Mouse (Mus musculus): ENCODE results near the gene Sdc1.

Sdc1 gene

GRCm38 (mm10) chr12:8770946-8771843, at the start of gene Sdc1:
Gene Sdc1 (plus strand): TSS chr12:8771323.
- in situ Hi-C loops (cut with MboI, MseI) = loop anchor here (10.0 kb wide), 1 partner anchor 566 kb away; the partner anchor contains the start of gene Ldah

GRCm38 (mm10) chr12:8726890-8727289, 44.2 kb upstream of the Sdc1 start:
- in situ Hi-C loops (cut with MboI, MseI) = no loop called here

DNA sequence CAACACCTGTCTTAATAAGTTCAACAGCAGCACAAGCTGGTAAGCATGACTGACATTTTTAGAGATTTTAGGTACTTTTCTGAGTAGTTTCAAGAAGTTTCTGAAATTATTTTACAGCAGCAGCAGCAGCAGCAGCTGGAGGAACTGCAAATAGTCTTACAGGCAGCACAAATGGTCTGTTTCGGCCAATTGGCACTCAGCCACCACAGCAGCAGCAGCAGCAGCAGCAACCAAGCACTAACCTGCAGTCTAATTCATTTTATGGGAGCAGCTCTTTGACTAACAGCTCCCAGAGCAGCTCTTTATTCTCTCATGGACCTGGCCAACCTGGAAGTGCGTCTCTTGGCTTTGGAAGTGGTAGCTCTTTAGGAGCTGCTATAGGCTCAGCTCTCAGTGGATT, 42.4 kb upstream of the Sdc1 start:
- in situ Hi-C loops (cut with MboI, MseI) = no loop called here

DNA sequence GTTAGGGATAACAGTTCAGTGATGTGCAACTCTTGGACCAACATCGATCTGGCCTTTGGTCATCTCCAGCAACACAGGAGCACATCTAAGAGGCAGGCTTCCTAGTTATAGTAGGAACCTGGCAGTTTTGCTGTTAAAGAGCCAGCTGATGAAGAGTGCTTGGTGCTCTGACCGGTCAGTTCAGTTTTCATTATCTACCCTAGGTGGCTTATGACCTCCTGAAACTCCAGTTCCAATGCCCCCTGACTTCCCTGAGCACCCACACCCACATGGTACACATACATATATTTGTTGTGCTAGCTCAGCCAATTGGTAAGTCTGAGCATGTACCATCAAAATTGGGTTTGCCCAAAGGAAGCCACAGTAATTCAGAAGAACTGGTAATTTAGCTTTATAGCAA, 17.5 kb upstream of the Sdc1 start:
- in situ Hi-C loops (cut with MboI, MseI) = no loop called here

DNA sequence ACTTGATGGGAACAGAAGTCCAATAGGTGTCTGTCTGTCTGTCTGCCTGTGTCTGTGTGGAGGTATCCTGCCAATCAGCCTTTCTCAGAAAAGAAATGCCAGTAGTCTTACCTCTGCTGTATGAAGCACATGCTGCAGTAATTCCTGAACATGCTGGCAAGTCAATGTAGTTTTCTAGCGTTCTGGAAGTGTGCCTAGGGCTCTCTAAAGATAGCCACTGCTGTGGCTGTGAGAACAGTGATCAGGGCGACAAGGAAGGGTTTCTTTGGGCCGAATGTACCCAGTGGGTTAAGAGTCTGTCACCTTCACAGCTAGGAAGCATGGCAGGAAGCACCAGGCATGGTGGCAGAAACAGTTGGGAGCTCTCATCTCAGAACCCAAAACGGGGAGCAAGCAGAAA, 17.0 kb upstream of the Sdc1 start:
- in situ Hi-C loops (cut with MboI, MseI) = no loop called here

GRCm38 (mm10) chr12:8758029-8758428, 13.1 kb upstream of the Sdc1 start:
- in situ Hi-C loops (cut with MboI, MseI) = no loop called here

- in situ Hi-C loops (cut with MboI, MseI) = no loop called here
These were observed 12.0 kb upstream of the Sdc1 start for GRCm38 (mm10) chr12:8759115-8759514.

DNA sequence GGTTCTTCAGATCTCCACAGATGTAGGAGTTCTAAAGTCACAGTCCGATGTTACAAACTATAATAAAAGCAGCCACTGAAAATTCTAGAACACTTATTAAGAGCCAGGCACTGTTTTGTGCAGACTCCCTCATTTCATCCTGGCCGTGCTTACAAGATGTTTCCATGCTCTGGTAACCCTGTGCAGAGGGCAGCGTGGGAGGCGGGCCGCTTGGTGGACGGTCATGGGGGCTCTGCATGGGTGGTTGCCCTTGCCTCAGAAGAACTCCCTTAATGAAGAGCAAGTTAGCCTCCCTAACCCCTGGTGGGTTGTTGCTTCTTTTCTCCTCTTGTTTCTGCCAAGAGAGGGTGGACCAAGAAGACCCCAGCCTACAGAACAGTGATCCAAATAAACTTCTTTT, 11.3 kb upstream of the Sdc1 start:
- in situ Hi-C loops (cut with MboI, MseI) = no loop called here

- in situ Hi-C loops (cut with MboI, MseI) = no loop called here
These were observed 10.6 kb upstream of the Sdc1 start for GRCm38 (mm10) chr12:8760561-8760960.

GRCm38 (mm10) chr12:8761058-8761457, 10.1 kb upstream of the Sdc1 start:
- in situ Hi-C loops (cut with MboI, MseI) = no loop called here

DNA sequence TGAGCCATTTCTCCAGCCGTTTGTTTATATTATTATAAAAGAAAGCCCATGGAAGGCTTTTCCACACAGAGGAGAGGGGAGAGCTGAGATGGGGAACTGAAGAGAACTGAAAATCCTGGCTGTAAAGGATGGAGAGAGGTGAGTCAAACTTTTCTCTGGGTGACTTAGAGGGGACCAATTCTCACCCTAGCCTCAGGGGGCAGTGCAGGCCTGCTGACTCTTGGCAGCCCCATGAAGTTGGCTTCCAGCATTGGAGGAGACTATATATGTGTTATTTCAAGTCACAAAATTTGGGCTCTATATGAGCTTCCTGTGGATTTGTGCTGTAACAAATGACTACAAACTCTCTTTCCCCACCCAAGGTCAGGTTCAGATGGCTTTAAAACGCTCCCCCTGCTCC, 8.5 kb upstream of the Sdc1 start:
- in situ Hi-C loops (cut with MboI, MseI) = no loop called here

DNA sequence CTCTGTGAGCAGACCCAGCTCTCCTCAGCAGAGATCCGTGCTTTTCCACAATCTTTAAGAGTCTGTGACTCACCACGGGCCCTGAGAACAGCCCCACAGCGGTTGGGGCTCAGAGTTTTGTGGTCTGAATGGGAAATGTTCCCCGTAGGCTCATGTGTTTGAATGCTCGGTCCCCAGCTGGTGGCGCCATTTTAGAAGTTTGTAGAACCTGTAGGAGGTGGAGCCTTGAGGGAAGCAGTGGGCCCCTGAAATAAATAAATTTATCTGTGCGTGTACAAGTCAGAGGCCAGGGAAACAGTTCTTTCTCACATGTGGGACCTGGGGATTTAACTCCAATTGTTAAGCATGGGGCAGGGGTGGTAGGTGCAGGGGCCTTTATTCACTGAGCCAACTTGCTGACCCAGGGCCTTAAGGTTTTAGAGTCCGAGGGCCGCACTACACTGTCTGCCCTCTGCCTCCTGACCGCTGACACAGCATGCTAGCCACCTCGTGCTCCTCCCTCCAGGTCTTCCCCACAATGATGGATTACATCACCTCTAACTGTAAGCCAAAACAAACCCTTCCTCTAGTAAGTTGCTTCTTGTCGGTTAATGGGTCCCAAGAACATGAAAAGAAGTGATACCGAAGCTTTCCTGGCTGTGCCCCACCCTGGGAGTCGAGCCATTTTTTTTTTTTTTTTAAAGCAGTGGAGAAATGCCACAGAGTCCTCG, 6.7 kb upstream of the Sdc1 start:
- in situ Hi-C loops (cut with MboI, MseI) = no loop called here

DNA sequence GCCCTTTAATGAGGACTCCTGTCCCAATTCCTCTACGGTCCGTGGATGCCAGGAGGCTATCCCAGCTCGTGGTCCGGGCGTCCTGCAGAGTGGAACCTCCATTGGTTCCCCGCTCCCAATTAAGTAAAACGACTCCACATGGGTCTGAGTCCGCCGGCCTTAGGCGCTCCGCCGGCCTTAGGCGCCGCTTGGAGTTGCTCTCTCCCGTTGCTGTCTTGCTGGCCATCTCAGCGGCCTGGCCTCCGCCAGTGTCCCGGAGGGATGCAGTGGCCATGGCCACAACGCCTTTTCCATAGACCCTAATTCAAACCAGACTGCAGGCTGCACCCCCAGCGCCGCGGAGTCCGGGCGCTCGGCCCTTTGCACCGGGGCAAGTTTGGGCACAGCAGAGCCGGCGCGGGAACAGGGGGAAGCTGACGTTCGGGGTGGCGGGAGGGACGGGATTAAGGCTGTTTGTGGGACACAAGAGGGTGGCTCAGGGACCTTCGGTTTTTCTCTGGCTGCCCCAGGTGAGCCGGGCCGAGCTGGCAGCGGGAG, 789 bp downstream of the Sdc1 start:
- in situ Hi-C loops (cut with MboI, MseI) = loop anchor here (10.0 kb wide), 1 partner anchor 567 kb away; the partner anchor contains the start of gene Ldah

DNA sequence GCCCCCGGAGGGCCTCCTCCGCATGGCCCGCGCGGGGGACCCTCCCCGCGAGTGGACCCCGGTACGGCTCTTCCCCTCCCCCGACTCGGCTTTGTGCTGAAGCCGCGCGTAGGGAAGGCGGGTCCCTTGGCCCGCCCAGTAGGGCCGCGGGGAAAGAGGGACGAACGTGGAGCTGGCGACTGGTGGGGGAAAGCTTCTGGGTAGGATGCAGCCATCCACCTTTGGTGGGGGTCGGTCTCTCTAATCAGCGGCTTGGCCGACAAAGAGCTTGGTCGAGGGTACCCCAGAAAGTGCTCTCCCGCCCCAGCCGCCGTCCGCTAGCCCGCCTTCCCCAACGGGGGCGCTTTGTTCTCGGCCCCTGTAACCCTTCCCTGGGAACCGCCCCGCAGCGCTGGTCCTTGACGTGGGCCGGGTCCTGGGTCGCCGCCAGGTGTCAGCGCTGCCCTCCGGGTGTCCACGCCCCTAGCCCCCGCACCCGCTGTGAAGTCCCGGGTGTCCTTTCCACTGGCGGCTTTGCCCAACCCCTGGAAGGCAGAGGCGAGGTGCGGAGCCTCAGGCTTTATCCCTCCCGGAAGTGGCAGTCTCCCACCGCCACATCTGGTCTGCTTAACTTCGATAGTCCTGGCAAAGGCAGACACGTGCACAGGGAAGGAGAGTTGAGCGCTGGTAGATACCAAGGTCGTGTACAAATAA, 1.5 kb downstream of the Sdc1 start:
- in situ Hi-C loops (cut with MboI, MseI) = loop anchor here (10.0 kb wide), 1 partner anchor 568 kb away; the partner anchor contains the start of gene Ldah

DNA sequence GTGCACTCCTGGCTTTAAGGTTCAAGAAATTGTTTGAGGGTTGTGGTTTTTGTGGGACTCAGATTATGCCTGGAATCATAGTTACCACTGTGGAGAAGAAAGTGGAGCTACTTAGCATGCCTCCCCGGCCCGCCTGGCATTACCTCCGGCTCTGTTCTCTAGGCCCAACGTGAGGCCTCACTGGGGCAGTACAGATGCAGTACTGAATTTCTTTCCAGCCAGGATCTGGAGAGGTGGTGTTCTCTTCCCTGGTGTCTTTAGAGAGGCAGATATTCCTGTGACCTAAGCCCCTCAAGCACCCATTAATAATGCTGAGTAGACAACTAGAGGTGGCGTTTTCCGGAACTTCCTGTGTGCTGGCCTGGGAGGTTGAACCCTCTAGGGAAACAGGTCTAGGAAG, 2.2 kb downstream of the Sdc1 start:
- in situ Hi-C loops (cut with MboI, MseI) = loop anchor here (10.0 kb wide), 1 partner anchor 569 kb away; the partner anchor contains the start of gene Ldah

GRCm38 (mm10) chr12:8774183-8774582, 3.1 kb downstream of the Sdc1 start:
- in situ Hi-C loops (cut with MboI, MseI) = loop anchor here (10.0 kb wide), 1 partner anchor 569 kb away; the partner anchor contains the start of gene Ldah

GRCm38 (mm10) chr12:8776206-8776605, 5.1 kb downstream of the Sdc1 start:
- in situ Hi-C loops (cut with MboI, MseI) = loop anchor here (10.0 to 25.0 kb wide), 2 partner anchors 571 to 1611 kb away; partner anchors contain the start of genes Ldah and Rdh14

DNA sequence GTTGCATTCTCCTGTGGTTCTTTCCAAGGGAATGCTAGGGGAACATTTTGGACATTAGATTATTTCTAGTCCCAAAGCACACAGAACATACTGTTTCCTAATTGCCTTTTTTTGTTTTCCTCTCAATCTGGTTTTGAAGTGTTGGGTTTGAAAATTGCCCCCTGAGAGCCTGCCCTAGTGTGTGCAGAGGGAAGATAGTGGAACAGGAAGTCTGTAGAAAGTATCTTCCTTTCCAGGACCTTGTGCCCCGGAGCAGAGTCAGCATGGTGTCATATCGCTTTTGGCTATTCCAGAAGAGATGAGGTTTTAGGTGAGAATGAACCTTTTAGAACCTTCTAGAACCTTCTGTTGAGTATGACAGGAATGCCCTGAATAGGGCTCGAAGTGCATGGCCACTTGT, 5.6 kb downstream of the Sdc1 start:
- in situ Hi-C loops (cut with MboI, MseI) = loop anchor here (10.0 to 25.0 kb wide), 2 partner anchors 572 to 1611 kb away; partner anchors contain the start of genes Ldah and Rdh14

DNA sequence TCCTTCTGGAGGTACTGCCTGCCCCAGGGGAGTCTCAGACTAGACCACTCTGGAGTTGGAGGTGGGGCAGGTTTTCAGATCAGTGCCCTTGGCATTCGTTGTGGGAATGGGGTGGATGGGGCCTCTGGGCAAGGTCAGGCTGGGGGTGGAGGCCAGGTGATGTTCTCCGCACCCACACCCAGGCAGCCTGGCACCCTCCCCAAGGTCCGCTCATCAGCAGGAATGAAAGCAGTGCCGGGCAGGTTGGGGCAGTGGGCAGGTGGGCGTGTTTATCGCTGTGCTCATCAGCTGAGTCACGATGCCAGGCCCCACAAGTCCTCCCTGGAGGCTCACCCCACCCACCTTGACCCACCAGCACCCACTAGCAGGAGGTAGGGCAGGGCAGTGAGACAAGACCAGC, 7.0 kb downstream of the Sdc1 start:
- in situ Hi-C loops (cut with MboI, MseI) = loop anchor here (10.0 to 25.0 kb wide), 2 partner anchors 573 to 1609 kb away; partner anchors contain the start of genes Ldah and Rdh14

DNA sequence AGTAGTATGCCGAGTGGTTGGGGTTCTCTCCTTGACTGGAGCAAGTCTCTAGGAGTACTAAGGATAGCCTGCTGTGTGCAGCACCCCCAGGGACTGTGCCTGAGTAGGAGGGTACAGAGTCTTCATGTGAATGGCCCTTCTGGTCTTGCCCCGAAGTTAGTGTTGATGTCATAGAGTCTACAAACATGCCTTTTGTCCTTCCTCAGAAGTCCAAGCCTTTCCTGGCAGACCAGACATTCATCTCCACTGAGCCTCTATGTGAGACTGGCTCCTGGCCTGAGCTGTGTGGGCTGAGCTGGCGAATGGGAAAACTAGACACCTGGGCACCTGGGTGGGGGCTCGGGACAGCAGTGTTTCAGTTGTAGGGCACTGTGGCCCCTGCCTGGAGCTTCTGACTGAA, 8.7 kb downstream of the Sdc1 start:
- in situ Hi-C loops (cut with MboI, MseI) = loop anchor here (10.0 to 25.0 kb wide), 2 partner anchors 575 to 1607 kb away; partner anchors contain the start of genes Ldah and Rdh14

DNA sequence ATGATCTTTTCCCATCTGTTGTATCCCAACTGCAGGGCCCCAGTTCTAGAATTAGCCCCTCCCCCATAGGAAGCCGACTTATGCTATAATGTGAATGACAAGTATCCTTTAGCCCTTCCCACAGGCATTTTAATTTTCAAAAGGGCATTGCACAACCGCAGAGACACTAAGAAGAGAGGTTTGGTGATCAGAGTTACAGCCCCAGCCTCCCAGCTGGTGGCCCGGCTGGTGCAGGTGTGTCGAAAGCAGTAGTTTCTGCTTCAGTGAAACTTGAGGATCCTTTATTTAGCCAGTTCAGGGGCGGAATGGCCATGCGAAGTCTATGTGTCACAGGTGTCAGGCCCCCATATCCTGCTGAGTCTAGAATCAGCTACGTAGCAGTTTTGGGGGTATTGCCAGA, 10.0 kb downstream of the Sdc1 start:
- in situ Hi-C loops (cut with MboI, MseI) = loop anchor here (25.0 kb wide), 1 partner anchor 1606 kb away; the partner anchor contains the start of gene Rdh14

Measured in regulatory T cell (primary cell).